ENCODE assay signal across 22 mouse cellular contexts in genomic region chr3:22681999-22682648, GRCm38 (mm10).
DNase-seq lines count a peak whose midpoint lies in the region; ATAC-seq lines count a peak whose summit lies in the region.
"Had no signal": no experiment of that assay in that cellular context is flagged by ENCODE, and none has a peak within 500 bp of the region (broad histone marks: within the 10 kb centered on the region; RNA-seq: fewer than 3 reads in every experiment).

No protein-coding gene starts in this region.

- H3K36me3 ChIP-seq in hindbrain, embryonic 14.5 days (replicated peaks; ENCODE audit: control insufficient read depth, insufficient read depth): no peaks in the 10 kb centered on the region
- H3K36me3 ChIP-seq in hindbrain, embryonic 11.5 days (ENCODE audit: control insufficient read depth, insufficient read depth, low read length): no peaks in the 10 kb centered on the region
- no peaks in the 10 kb centered on the region for H3K36me3 ChIP-seq in midbrain, embryonic 13.5 days
- H3K36me3 ChIP-seq in midbrain, embryonic 10.5 days: no peaks in the 10 kb centered on the region
- H3K36me3 ChIP-seq in neural tube, embryonic 12.5 days: no peaks in the 10 kb centered on the region
- no peaks in the 10 kb centered on the region for H3K36me3 ChIP-seq in neural tube, embryonic 15.5 days
- H3K36me3 ChIP-seq: embryonic facial prominence, embryonic 15.5 days; forebrain, embryonic 10.5 days; heart, embryonic 15.5 days had no signal

- no peak overlapping the region for H3K27ac ChIP-seq in hindbrain, embryonic 14.5 days
- no peak overlapping the region for H3K27ac ChIP-seq in hindbrain, embryonic 11.5 days (ENCODE audit: low read depth, low read length)
- no peak overlapping the region for H3K27ac ChIP-seq in midbrain, embryonic 13.5 days
- no peak overlapping the region for H3K27ac ChIP-seq in midbrain, embryonic 10.5 days (replicated peaks)
- H3K27ac ChIP-seq in neural tube, embryonic 12.5 days: no peak overlapping the region
- H3K27ac ChIP-seq in neural tube, embryonic 15.5 days (replicated peaks): no peak overlapping the region
- H3K27ac ChIP-seq: embryonic facial prominence, embryonic 15.5 days; forebrain, embryonic 10.5 days; heart, adult 2 months; heart, embryonic 15.5 days had no signal

- 96% methylated on average over 1 of the region's 1 CpGs for WGBS in hindbrain, embryonic 14.5 days
- WGBS in hindbrain, embryonic 11.5 days: 83% methylated on average over 1 of the region's 1 CpGs
- WGBS in midbrain, embryonic 13.5 days: 88% methylated on average over 1 of the region's 1 CpGs
- 93% methylated on average over 1 of the region's 1 CpGs for WGBS in midbrain, embryonic 10.5 days
- WGBS in neural tube, embryonic 12.5 days: 97% methylated on average over 1 of the region's 1 CpGs
- WGBS in neural tube, embryonic 15.5 days: 94% methylated on average over 1 of the region's 1 CpGs

- no peak overlapping the region for H3K9ac ChIP-seq in hindbrain, embryonic 14.5 days
- H3K9ac ChIP-seq in hindbrain, embryonic 11.5 days (ENCODE audit: low read depth, low read length): no peak overlapping the region
- H3K9ac ChIP-seq in midbrain, embryonic 13.5 days (replicated peaks): no peak overlapping the region
- H3K9ac ChIP-seq in neural tube, embryonic 12.5 days: no peak overlapping the region
- H3K9ac ChIP-seq in neural tube, embryonic 15.5 days (replicated peaks): no peak overlapping the region
- H3K9ac ChIP-seq: embryonic facial prominence, embryonic 15.5 days; heart, embryonic 15.5 days had no signal

- no peaks in the 10 kb centered on the region for H3K4me1 ChIP-seq in hindbrain, embryonic 14.5 days (replicated peaks; ENCODE audit: control insufficient read depth, insufficient read depth, low read length)
- H3K4me1 ChIP-seq in hindbrain, embryonic 11.5 days (replicated peaks; ENCODE audit: control insufficient read depth, insufficient read depth, low read length): no peaks in the 10 kb centered on the region
- H3K4me1 ChIP-seq in midbrain, embryonic 13.5 days (replicated peaks): no peaks in the 10 kb centered on the region
- no peaks in the 10 kb centered on the region for H3K4me1 ChIP-seq in midbrain, embryonic 10.5 days
- H3K4me1 ChIP-seq in neural tube, embryonic 12.5 days: no peaks in the 10 kb centered on the region
- no peaks in the 10 kb centered on the region for H3K4me1 ChIP-seq in neural tube, embryonic 15.5 days
- H3K4me1 ChIP-seq: embryonic facial prominence, embryonic 15.5 days; forebrain, embryonic 10.5 days; heart, embryonic 15.5 days had no signal

- no peaks in the 10 kb centered on the region for H3K27me3 ChIP-seq in hindbrain, embryonic 14.5 days (ENCODE audit: control insufficient read depth, insufficient read depth, low read length)
- no peaks in the 10 kb centered on the region for H3K27me3 ChIP-seq in hindbrain, embryonic 11.5 days (ENCODE audit: control insufficient read depth, insufficient read depth, low read length)
- H3K27me3 ChIP-seq in midbrain, embryonic 13.5 days: no peaks in the 10 kb centered on the region
- H3K27me3 ChIP-seq in midbrain, embryonic 10.5 days (ENCODE audit: low read depth, poor library complexity, severe bottlenecking): no peaks in the 10 kb centered on the region
- H3K27me3 ChIP-seq in neural tube, embryonic 12.5 days (replicated peaks): no peaks in the 10 kb centered on the region
- H3K27me3 ChIP-seq in neural tube, embryonic 15.5 days (replicated peaks): no peaks in the 10 kb centered on the region
- H3K27me3 ChIP-seq: embryonic facial prominence, embryonic 15.5 days; heart, embryonic 15.5 days had no signal

- no peak overlapping the region for H3K4me3 ChIP-seq in hindbrain, embryonic 14.5 days (replicated peaks; ENCODE audit: low read length)
- H3K4me3 ChIP-seq in hindbrain, embryonic 11.5 days (ENCODE audit: low read depth, low read length): no peak overlapping the region
- H3K4me3 ChIP-seq in midbrain, embryonic 13.5 days (replicated peaks): no peak overlapping the region
- no peak overlapping the region for H3K4me3 ChIP-seq in midbrain, embryonic 10.5 days
- no peak overlapping the region for H3K4me3 ChIP-seq in neural tube, embryonic 12.5 days
- H3K4me3 ChIP-seq in neural tube, embryonic 15.5 days (replicated peaks): no peak overlapping the region
- H3K4me3 ChIP-seq: embryonic facial prominence, embryonic 15.5 days; erythroblast, embryonic 14.5 days; forebrain, embryonic 10.5 days; heart, adult 2 months; heart, embryonic 15.5 days had no signal

- no peak for DNase-seq in hindbrain, embryonic 14.5 days (ENCODE audit: low spot score)
- DNase-seq in hindbrain, embryonic 11.5 days (ENCODE audit: low spot score): no peak
- no peak for DNase-seq in midbrain, embryonic 10.5 days (ENCODE audit: low spot score)
- no peak for DNase-seq in kidney, postnatal 36 days
- DNase-seq: adrenal gland, adult 2 months; adrenal gland, postnatal 25 days; cerebellum, adult 18-20 months; cerebellum, adult 9-11 months; cerebellum, postnatal 36 days; gastrocnemius, postnatal 10 days; heart, adult 2 months; heart, postnatal 14 days had no signal

- H3K4me2 ChIP-seq in hindbrain, embryonic 14.5 days (replicated peaks): no peak overlapping the region
- H3K4me2 ChIP-seq in hindbrain, embryonic 11.5 days (replicated peaks; ENCODE audit: low read depth, low read length): no peak overlapping the region
- H3K4me2 ChIP-seq in midbrain, embryonic 13.5 days (replicated peaks): no peak overlapping the region
- no peak overlapping the region for H3K4me2 ChIP-seq in neural tube, embryonic 12.5 days (replicated peaks)
- no peak overlapping the region for H3K4me2 ChIP-seq in neural tube, embryonic 15.5 days
- H3K4me2 ChIP-seq: embryonic facial prominence, embryonic 15.5 days; heart, embryonic 11.5 days; heart, embryonic 15.5 days had no signal

- ATAC-seq in hindbrain, embryonic 14.5 days (ENCODE audit: low FRiP score): peak; percentile 55
- ATAC-seq in hindbrain, embryonic 11.5 days (ENCODE audit: low FRiP score): no peak
- peak; percentile 58; the same call in 1 of the 2 replicates for ATAC-seq in midbrain, embryonic 13.5 days
- ATAC-seq in neural tube, embryonic 12.5 days (ENCODE audit: low FRiP score, low read depth): peak; percentile 29; the same call in 1 of the 2 replicates
- no peak for ATAC-seq in neural tube, embryonic 15.5 days (ENCODE audit: low FRiP score)
- ATAC-seq: forebrain, embryonic 14.5 days; inflammation-experienced regulatory T-cells, adult 6 months had no signal

- no peaks in the 10 kb centered on the region for H3K9me3 ChIP-seq in hindbrain, embryonic 14.5 days (ENCODE audit: control insufficient read depth, low read length)
- no peaks in the 10 kb centered on the region for H3K9me3 ChIP-seq in hindbrain, embryonic 11.5 days (ENCODE audit: control insufficient read depth, low read length)
- no peaks in the 10 kb centered on the region for H3K9me3 ChIP-seq in midbrain, embryonic 13.5 days
- H3K9me3 ChIP-seq in midbrain, embryonic 10.5 days (replicated peaks): no peaks in the 10 kb centered on the region
- no peaks in the 10 kb centered on the region for H3K9me3 ChIP-seq in neural tube, embryonic 12.5 days
- no peaks in the 10 kb centered on the region for H3K9me3 ChIP-seq in neural tube, embryonic 15.5 days (replicated peaks)
- H3K9me3 ChIP-seq: embryonic facial prominence, embryonic 15.5 days; forebrain, embryonic 10.5 days; heart, embryonic 15.5 days had no signal

Comparison
In these comparisons a context has a peak if more than half of its experiments do, and no peak if none do; other contexts are left out.
1. ATAC-seq: peak in hindbrain, embryonic 14.5 days (single experiment), midbrain, embryonic 13.5 days (single experiment) and neural tube, embryonic 12.5 days (single experiment); none in hindbrain, embryonic 11.5 days (single experiment) and neural tube, embryonic 15.5 days (single experiment).